Mouse (Mus musculus) midbrain, embryonic 16.5 days (tissue): ENCODE results near the gene Lpar1. TPM values are rescaled to one million over a fixed set of nuclear protein-coding genes. Genes with fewer than 3 reads are reported as not detected.

Experiments
- ATAC-seq: fragments of 200-750 bp; cut with Nextera tagmentation; 2 replicates; pipeline ENCODE4 v1.8.0; 2017; ENCODE audit warnings: moderate TSS enrichment
- H3K27ac ChIP-seq: fragments of 300-500 bp; sonication (generic); 2 replicates; pipeline ENCODE4 v1.5.1; 2014; ENCODE audit warnings: mild to moderate bottlenecking, low read length, mixed read lengths
- H3K27me3 ChIP-seq: fragments of 300-500 bp; sonication (generic); 2 replicates; pipeline ENCODE4 v1.6.1; 2014; ENCODE audit warnings: low read depth, low read length, mixed read lengths; ENCODE audit not compliant: control insufficient read depth, insufficient read depth
- H3K36me3 ChIP-seq: fragments of 300-500 bp; sonication (generic); 2 replicates; pipeline ENCODE4 v1.6.1; 2014; ENCODE audit warnings: mild to moderate bottlenecking, low read length, moderate library complexity, mixed read lengths; ENCODE audit not compliant: control insufficient read depth, insufficient read depth
- H3K4me1 ChIP-seq: fragments of 300-500 bp; sonication (generic); 2 replicates; pipeline ENCODE4 v1.6.1; 2014; ENCODE audit warnings: mild to moderate bottlenecking, low read length, mixed read lengths; ENCODE audit not compliant: control insufficient read depth, insufficient read depth
- H3K4me2 ChIP-seq: fragments of 300-500 bp; sonication (generic); 2 replicates; pipeline ENCODE4 v1.6.1; 2014; ENCODE audit warnings: mild to moderate bottlenecking, low read length, mixed read lengths
- H3K4me3 ChIP-seq: fragments of 300-500 bp; sonication (generic); 2 replicates; pipeline ENCODE4 v1.5.1; 2014; ENCODE audit warnings: low read depth, mild to moderate bottlenecking, low read length, moderate library complexity, mixed read lengths
- H3K9ac ChIP-seq: fragments of 300-500 bp; sonication (generic); 2 replicates; pipeline ENCODE4 v1.6.1; 2014; ENCODE audit warnings: low read depth, low read length, mixed read lengths
- H3K9me3 ChIP-seq: fragments of 300-500 bp; sonication (generic); replicated peaks from 2 replicates; pipeline ENCODE4 v1.6.1; 2014; ENCODE audit warnings: mild to moderate bottlenecking, low read length, mixed read lengths; ENCODE audit not compliant: control insufficient read depth, poor library complexity, severe bottlenecking
- WGBS: fragments of 180-500 bp; shearing (Covaris S2); extraction: QIAGEN DNeasy Blood & Tissue Kit; methylation state at CpG from one replicate; pipeline ENCODE4 v1.1.7; 2014; 5-methylcytosine and 5-hydroxymethylcytosine counted together
- polyA plus RNA-seq: library from polyadenylated mRNA; unstranded; fragments of >200 nt; fragmentation: Nextera tagmentation; extraction: Ambion mirVana; gene quantifications from 2 replicates; pipeline ENCODE4 v1.2.1, GENCODE M21; 2015

Gene Lpar1
- polyA plus RNA-seq, 1 experiment from 2014 or later: 23.8 TPM

- H3K4me1 ChIP-seq: no peaks in the 10 kb centered on the region
- no peaks in the 10 kb centered on the region for H3K36me3 ChIP-seq
- no peak overlapping the region for H3K4me3 ChIP-seq
- H3K9ac ChIP-seq: no peak overlapping the region
- H3K27ac ChIP-seq: no peak overlapping the region
- no peaks in the 10 kb centered on the region for H3K9me3 ChIP-seq
- no peaks in the 10 kb centered on the region for H3K27me3 ChIP-seq
- no peak overlapping the region for H3K4me2 ChIP-seq
- no peak for ATAC-seq
- 67% methylated on average over 2 of the region's 2 CpGs for WGBS
Observed at GRCm38 (mm10) chr4:58572446-58572845, 18.7 kb upstream of the Lpar1 start.

DNA sequence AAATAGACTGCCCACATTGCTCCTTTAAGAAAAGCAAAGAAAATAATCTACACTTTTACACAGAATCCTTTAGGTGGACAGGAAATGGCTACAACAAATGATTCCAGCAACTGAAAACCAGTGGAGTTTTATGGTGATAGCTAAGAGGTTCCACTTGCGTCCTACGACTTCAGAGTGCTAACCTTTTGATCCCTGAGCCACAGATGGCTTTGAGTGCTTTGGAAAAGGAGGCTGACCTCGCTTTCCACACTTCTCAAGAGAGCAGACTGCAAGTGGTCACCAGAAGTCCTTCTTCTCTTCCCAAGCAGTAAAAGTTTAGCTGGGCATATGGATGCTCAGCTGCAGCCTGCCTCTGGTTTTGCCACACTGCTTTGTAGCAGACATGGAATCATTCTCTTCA lies 18.0 kb upstream of the Lpar1 start:
- H3K4me1 ChIP-seq: no peaks in the 10 kb centered on the region
- no peak overlapping the region for H3K4me3 ChIP-seq
- H3K27ac ChIP-seq: no peak overlapping the region
- ATAC-seq: no peak
- WGBS: 12% methylated on average over 3 of the region's 3 CpGs
- no peaks in the 10 kb centered on the region for H3K27me3 ChIP-seq
- H3K9me3 ChIP-seq: no peaks in the 10 kb centered on the region
- H3K36me3 ChIP-seq: no peaks in the 10 kb centered on the region
- no peak overlapping the region for H3K9ac ChIP-seq
- no peak overlapping the region for H3K4me2 ChIP-seq

DNA sequence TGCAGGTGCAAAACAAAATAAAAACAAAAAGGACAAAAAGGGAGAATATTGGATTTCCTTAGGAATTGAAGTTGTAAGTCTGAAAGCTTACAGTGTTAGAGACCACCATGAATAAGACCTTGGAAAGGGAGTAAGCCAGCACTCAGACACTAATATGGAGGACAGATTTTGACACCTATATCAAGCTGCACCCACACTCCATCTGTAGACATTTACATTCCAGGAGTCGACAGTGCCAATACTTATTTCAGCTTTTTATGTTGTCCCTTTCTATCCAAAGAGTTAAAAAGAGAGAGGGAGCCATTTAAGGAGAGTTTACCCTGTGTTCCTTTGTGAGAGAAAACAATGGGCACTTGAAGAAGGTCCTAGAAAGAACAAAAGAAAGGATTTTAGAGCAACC lies 17.5 kb upstream of the Lpar1 start:
- WGBS: 0% methylated on average over 1 of the region's 1 CpGs
- no peaks in the 10 kb centered on the region for H3K36me3 ChIP-seq
- no peaks in the 10 kb centered on the region for H3K27me3 ChIP-seq
- no peak overlapping the region for H3K4me3 ChIP-seq
- H3K4me2 ChIP-seq: no peak overlapping the region
- no peak for ATAC-seq
- no peaks in the 10 kb centered on the region for H3K9me3 ChIP-seq
- H3K4me1 ChIP-seq: no peaks in the 10 kb centered on the region
- no peak overlapping the region for H3K9ac ChIP-seq
- H3K27ac ChIP-seq: no peak overlapping the region

DNA sequence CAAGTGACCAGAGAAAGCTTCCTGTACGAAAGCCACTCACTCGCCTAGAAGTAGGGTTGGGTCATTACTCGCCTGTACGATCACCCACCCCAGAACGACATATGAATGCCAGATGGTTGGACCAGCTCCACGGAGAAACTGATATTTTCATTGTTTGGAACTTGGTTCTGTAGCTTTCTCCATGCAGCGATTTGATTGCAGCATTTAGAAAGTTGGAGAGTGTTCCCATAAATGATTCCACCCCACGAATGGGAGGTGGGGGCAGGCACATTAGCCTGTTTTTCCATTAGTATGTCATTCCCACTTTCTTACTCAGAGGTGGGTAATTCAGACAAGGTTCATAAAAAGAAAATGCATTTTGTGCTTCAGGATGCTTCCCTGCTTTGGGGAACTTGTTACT lies 14.8 kb upstream of the Lpar1 start:
- Histone ChIP-seq H3K4me3 (no peak overlapping the region), H3K9ac (no peak overlapping the region), H3K4me1 (no peaks in the 10 kb centered on the region), H3K4me2 (no peak overlapping the region), H3K9me3 (no peaks in the 10 kb centered on the region), H3K27me3 (no peaks in the 10 kb centered on the region), H3K27ac (no peak overlapping the region), H3K36me3 (no peaks in the 10 kb centered on the region)
- no peak for ATAC-seq
- WGBS: 90% methylated on average over 8 of the region's 8 CpGs

DNA sequence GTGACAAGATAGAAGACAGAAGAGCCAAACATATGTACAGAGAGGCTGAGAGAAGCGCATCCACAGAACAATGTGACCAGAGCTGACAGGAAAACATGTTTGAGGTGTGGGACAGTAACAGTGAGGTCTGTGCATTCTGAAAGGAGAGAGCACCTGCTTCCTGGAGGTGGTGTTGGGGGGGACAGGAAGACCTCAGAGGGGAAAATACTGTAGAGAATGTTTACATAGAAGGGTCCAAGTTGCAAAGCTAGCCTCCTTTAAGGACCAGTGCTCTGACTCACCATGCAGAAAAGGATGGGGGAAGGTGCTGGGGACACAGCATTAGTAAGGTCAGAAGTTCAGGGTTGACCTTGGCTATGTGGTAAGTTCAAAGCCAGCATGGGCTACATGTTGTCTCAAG lies 9.1 kb upstream of the Lpar1 start:
- no peak overlapping the region for H3K4me2 ChIP-seq
- no peaks in the 10 kb centered on the region for H3K9me3 ChIP-seq
- H3K4me1 ChIP-seq: no peaks in the 10 kb centered on the region
- no peak overlapping the region for H3K27ac ChIP-seq
- no peaks in the 10 kb centered on the region for H3K36me3 ChIP-seq
- H3K4me3 ChIP-seq: no peak overlapping the region
- no peak overlapping the region for H3K9ac ChIP-seq
- ATAC-seq: no peak
- 97% methylated on average over 1 of the region's 1 CpGs for WGBS
- H3K27me3 ChIP-seq: no peaks in the 10 kb centered on the region

- Histone ChIP-seq H3K36me3 (no peaks in the 10 kb centered on the region), H3K9me3 (no peaks in the 10 kb centered on the region), H3K4me1 (peaks cover 10% of the 10 kb centered on the region), H3K27ac (no peak overlapping the region), H3K4me3 (no peak overlapping the region), H3K9ac (no peak overlapping the region), H3K27me3 (no peaks in the 10 kb centered on the region; the same call in 1 of the 2 replicates), H3K4me2 (no peak overlapping the region)
- ATAC-seq: no peak
- WGBS: 71% methylated on average over 3 of the region's 3 CpGs
Observed at GRCm38 (mm10) chr4:58557001-58557400, 3.3 kb upstream of the Lpar1 start.

DNA sequence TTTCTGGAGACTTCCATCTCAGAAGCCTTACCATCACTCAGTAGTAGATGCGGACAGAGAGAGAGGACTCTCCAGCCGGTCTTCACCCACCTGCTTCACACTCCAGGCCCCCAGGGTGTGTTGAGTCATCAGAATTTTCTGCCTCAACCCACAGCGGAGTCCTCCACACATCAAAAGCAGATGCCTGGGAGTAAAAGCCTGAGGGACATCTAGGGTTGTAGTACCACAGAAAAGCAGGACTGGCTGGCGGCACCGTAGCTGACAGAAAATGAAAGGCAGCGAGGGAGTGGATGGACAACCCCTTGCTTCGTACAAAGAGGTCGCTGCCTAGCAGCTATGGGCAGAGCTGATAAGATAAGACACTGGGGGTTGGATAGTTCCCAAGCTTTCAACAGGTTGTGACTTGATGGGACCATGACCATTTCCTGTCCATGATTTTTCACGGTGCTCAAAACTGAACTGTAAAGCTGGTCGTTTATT lies 701 bp upstream of the Lpar1 start:
- peaks cover 10% of the 10 kb centered on the region for H3K4me1 ChIP-seq
- no peak overlapping the region for H3K9ac ChIP-seq
- H3K4me3 ChIP-seq: no peak overlapping the region
- H3K36me3 ChIP-seq: no peaks in the 10 kb centered on the region
- 43% methylated on average over 10 of the region's 10 CpGs for WGBS
- H3K4me2 ChIP-seq: no peak overlapping the region
- no peaks in the 10 kb centered on the region; the same call in 1 of the 2 replicates for H3K27me3 ChIP-seq
- ATAC-seq: no peak
- no peak overlapping the region for H3K27ac ChIP-seq
- no peaks in the 10 kb centered on the region for H3K9me3 ChIP-seq

DNA sequence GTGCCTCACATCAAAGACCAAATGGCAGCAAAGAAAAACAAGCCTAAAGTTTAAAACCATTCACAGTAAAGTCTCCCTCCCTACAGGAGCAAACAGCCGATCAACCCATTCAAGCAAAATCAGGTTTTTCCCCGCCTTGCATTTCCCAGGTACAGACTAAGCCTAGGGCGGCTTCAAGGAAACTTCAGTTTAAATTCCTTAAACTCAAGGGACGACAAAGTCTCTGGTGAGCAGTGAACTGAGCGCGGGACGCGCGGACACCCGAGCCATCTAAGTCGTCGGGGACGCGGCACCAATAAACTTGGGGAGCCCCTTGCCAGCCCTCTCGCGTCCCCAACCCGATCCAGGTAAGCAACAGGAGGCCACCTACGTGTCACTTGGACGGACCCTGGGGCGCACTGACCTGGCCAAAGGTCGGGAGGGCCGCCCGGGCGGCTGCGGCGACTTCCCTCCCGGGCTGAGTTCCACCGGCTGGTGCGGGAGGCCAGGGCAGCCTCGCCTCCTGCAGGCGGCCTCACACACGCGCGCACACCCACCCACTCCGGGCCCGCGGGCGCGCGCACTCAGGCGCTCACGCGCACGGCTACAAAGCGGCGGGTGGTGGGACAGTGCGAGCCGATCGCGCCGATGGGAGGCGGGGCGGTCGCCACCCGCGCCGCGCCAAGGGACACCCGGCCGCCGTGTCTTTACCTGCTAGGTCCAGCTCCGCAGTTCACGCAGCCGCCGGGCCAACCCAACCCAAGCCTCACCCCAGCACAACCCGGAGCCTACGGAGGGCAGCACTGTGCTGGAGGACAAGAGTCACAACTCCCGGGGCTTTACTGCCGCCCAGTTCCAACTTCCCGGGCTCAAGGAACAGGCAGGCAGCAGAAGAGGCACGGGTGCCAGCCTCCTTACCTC lies 717 bp downstream of the Lpar1 start:
- no peaks in the 10 kb centered on the region for H3K36me3 ChIP-seq
- peak overlapping the region; percentile 57 for H3K9ac ChIP-seq
- H3K27ac ChIP-seq: no peak overlapping the region
- H3K4me3 ChIP-seq: peak overlapping the region; percentile 48
- peaks cover 10% of the 10 kb centered on the region for H3K4me1 ChIP-seq
- peak; percentile 92 for ATAC-seq
- H3K27me3 ChIP-seq: no peaks in the 10 kb centered on the region; the same call in 1 of the 2 replicates
- under 1% methylated on average over 71 of the region's 71 CpGs for WGBS
- no peaks in the 10 kb centered on the region for H3K9me3 ChIP-seq
- H3K4me2 ChIP-seq: peak overlapping the region; percentile 97

DNA sequence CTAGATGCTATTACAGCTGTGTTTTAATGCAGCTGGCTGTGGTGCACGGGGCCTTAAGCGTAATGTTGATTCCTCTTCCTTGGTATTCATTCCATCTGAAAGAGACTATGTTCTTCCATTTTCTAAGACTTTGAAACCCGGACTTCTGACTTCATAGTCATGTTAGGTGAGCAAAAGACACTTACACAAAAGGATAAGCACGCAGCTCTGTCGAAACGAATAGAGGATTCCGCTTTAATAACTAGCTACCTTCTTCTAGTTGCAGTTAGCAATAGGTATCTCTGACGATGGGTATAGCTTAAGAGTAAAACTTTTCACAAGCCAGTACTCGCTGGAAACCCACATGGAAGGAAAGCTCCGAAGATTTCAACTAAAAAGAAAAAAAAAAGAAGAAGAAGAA lies 1.5 kb downstream of the Lpar1 start:
- Histone ChIP-seq H3K36me3 (no peaks in the 10 kb centered on the region), H3K27me3 (no peaks in the 10 kb centered on the region; the same call in 1 of the 2 replicates), H3K27ac (no peak overlapping the region), H3K9ac (no peak overlapping the region), H3K9me3 (no peaks in the 10 kb centered on the region), H3K4me3 (peak overlapping the region; percentile 48), H3K4me1 (peaks cover 10% of the 10 kb centered on the region), H3K4me2 (peak overlapping the region; percentile 97)
- no peak for ATAC-seq
- 6% methylated on average over 10 of the region's 10 CpGs for WGBS
